Mouse (Mus musculus) B cell, adult 2 months (primary cell): ENCODE data around the gene Styk1.

ENCODE experiments used
- DNase-seq, 2 experiments: peaks; one replicate each; pipeline ENCODE4 v3.0.0; 2022

Gene Styk1

GRCm38 (mm10) chr6:131353352-131353919 lies at the start of gene Styk1:
TSS of gene Styk1 (minus strand) at chr6:131353597.
- DNase-seq, result peak; percentile 58 to 64

- DNase-seq, result no peak
These were observed 49.6 kb upstream of the Styk1 start for GRCm38 (mm10) chr6:131403036-131403435.

GRCm38 (mm10) chr6:131402606-131403005 lies 49.2 kb upstream of the Styk1 start:
- DNase-seq, result no peak

DNA sequence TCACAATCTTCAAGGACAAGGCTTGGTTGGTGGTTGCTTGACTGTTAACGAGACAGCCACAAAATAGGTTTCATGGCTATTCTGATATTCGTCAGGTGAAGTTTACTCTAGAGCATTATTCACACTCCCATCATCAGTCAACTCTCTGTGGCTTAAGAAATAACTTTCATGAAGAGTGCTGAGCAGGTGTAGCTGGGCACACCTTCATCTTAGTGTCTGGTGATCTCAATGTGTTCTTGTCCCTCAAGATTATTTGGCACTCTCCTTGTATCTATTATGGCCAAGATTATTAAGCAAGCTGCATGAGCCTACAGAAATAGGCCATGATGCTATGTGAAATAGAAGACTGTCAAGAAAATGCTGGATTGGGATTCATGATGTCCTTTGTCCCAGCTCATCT lies 47.9 kb upstream of the Styk1 start:
- DNase-seq, result no peak

GRCm38 (mm10) chr6:131396650-131397049 lies 43.3 kb upstream of the Styk1 start:
- DNase-seq, result no peak

- no peak for DNase-seq
These were observed 40.7 kb upstream of the Styk1 start for GRCm38 (mm10) chr6:131393873-131394660.

- DNase-seq, result peak; percentile 76 to 77
These were observed 34.9 kb upstream of the Styk1 start, which contains the start of gene Ybx3 for GRCm38 (mm10) chr6:131388040-131389021. TSS of gene Ybx3 (minus strand) at chr6:131388476.

DNA sequence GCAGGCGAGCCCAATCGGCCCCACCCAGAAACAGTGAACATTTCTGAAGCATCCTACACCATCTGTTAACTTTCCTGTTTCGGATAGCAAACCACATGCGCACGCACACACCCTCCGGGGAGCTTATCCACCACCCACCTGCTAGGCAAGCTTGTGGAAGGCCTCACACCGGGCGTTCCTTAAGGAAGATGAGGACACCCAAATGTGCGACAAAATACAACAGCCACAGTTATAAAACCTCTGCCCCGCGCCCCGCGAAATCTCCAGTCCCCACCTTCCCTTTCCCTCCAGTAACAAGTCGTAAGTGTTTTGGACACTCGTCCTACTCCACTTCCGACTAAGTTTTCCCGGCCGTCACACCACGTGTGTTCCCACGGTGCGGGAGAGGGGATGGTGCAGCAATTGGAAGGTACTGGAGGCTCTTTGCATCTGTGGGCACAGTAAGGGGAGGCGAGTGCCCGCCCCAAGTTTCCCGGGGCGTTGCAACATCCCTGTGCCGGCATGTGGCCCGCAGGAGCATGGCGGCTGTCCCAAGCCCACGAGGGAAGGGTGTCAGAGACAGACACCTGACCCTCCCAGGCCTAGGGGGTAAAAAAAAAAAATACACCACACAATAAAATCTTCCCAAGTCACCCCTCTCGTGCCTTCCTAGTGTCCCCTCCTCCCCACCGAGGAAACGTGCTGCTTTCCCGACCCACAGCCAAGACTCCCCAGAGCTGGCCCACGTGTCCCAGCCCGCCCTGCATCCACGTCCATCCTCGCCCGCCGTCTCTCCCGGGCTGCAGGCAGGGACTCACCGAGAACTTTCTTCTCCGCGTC lies 34.0 kb upstream of the Styk1 start:
- DNase-seq, result peak; percentile 42 to 50

DNA sequence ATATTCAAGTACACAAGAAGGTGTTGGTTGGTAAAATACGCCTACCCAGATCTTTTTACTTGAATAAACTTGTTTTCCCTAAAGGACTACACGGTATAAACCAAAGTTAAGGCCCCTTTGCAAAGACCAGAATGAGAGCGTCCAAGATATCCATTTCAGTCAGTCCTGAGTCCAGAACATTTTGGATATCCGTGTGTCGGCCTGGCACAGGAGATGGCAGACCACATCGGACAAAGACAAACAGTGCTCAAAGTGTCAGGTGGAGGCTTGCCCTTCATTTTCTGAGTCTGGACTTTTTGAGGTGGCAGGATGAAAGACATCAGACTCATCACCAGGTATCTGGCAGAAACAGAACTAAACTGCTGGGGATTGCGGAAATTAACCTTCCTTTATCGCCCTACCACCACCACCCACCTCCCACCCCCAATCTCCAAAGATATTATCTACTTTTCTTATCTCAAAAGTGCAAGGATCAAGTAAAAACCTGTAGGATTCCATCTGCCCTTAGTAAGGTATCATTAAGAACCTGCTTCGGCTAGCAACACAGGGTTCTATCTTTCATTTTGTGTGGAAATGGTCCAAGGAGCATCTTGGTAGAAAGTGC lies 33.1 kb upstream of the Styk1 start:
- no peak for DNase-seq

GRCm38 (mm10) chr6:131385469-131385868 lies 32.1 kb upstream of the Styk1 start:
- DNase-seq, result no peak

- DNase-seq, result no peak
These were observed 30.4 kb upstream of the Styk1 start for GRCm38 (mm10) chr6:131383713-131384330.

- no peak for DNase-seq
These were observed 29.6 kb upstream of the Styk1 start for GRCm38 (mm10) chr6:131382984-131383337.

- DNase-seq, result no peak
These were observed 29.0 kb upstream of the Styk1 start for GRCm38 (mm10) chr6:131382232-131382983.

DNA sequence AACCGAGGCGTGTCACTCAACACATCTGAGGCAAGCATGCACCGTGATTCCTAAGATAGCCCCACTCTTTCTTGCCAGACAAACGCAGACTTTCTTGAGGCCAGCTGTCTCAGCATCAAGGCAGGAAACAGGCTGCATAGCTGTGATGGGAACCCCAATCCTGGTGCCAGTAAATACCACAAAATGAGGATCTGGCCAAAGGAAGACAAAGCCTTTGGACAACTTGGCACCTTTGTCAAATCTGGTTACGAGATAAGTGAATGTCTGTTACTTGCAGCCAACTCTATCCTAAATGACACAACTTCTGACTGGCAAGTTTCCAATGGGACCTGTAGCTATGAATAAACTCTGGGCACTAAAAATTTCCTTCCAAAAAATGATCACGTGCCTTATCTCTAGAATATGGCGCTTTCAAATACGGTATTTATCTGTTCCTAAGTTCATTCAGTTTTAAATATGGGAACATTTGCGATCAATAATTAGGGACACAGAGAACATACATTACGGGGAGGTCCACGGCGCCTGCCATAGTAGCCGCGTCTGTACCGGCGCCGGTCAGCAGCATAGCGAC lies 25.5 kb upstream of the Styk1 start:
- no peak for DNase-seq

GRCm38 (mm10) chr6:131377378-131377777 lies 24.0 kb upstream of the Styk1 start:
- no peak for DNase-seq

DNA sequence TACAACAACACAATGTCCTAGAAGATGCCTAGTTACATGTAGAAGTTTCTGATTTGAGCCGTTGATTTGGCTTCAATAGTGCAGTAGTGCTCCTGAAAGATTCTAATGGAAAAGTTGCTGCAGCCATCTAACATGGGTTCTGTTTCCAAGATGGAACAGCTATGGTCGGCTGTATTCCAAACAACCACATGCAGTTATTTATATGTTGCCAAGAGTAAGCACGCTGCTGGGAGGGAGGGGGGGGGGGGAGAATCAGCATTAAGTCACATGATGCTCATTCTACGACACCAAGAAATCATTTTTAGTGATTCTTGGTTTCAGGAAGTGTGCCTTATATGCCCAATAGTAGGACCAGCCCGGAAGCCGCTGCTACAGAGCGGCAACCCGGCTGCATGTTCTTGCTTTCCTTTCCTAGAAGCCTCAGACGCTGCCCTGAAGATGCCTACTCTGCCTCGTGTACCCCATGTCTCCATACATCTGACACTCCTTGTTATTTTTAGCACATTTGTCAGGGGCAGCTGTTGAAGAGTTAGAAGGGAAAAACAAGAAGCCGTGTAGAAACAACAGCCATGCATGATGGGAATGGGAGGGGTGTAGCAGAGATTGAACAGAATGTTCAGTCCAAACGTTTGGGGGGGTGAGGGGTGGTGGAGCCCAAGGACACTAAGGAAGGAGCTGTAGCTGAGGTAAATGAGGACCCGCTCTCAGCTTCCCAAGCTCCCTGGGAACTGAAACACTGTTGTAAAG lies 21.4 kb upstream of the Styk1 start:
- no peak for DNase-seq

GRCm38 (mm10) chr6:131373160-131373559 lies 19.8 kb upstream of the Styk1 start:
- DNase-seq, result no peak

DNA sequence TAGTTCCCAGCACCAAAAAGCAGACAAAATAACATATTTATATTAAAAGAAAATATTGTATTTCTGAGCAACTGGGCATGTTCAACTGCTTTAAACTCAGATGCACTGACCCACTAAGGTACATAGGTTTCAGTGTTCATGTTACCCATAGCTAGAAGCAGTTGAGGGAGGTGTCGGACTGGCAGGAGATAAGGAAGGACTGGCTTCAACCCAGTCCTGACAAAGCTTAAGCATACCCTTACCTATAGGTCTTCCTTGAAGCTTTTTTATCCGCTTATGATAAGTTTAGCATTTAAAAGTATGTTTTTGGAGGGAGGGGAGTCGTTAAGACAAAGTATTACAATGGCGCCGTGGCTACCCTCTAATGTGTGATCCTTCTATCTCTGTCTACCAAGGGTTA lies 17.4 kb upstream of the Styk1 start:
- DNase-seq, result no peak

GRCm38 (mm10) chr6:131369866-131370616 lies 16.6 kb upstream of the Styk1 start:
- DNase-seq, result no peak
